Mouse (Mus musculus) heart, adult 2 months (tissue): ENCODE results near the gene Olfr520. TPM values are rescaled to one million over a fixed set of nuclear protein-coding genes. Genes with fewer than 3 reads are reported as not detected.

Experiments used
- DNase-seq, 2 experiments: peaks; one replicate each; pipeline ENCODE4 v3.0.0; 2021
- H3K27ac ChIP-seq: fragments of 200-600 bp; 2 replicates; pipeline ENCODE4 v1.8.1; 2022
- H3K27me3 ChIP-seq: fragments of 200-500 bp; 2 replicates; pipeline ENCODE4 v1.6.1; 2012; ENCODE audit warnings: mild to moderate bottlenecking, low read length, inconsistent platforms, mixed read lengths; ENCODE audit not compliant: control insufficient read depth, insufficient read depth
- H3K36me3 ChIP-seq: fragments of 200-500 bp; 2 replicates; pipeline ENCODE4 v1.6.1; 2012; ENCODE audit warnings: low read length, inconsistent platforms; ENCODE audit not compliant: control insufficient read depth, insufficient read depth
- H3K4me1 ChIP-seq: fragments of 200-500 bp; 2 replicates; pipeline ENCODE4 v1.6.1; 2011; ENCODE audit warnings: low read length; ENCODE audit not compliant: control insufficient read depth, insufficient read depth
- H3K4me3 ChIP-seq: fragments of 200-600 bp; 2 replicates; pipeline ENCODE4 v1.8.1; 2022
- H3K79me2 ChIP-seq: fragments of 200-500 bp; replicated peaks from 2 replicates; pipeline ENCODE4 v1.6.1; 2012; ENCODE audit warnings: mild to moderate bottlenecking, inconsistent platforms, low read length, moderate library complexity, mixed read lengths; ENCODE audit not compliant: control insufficient read depth, insufficient read depth
- H3K9ac ChIP-seq: fragments of 200-500 bp; 2 replicates; pipeline ENCODE4 v1.6.1; 2012; ENCODE audit warnings: low read depth, mild to moderate bottlenecking, control low read depth, inconsistent platforms, low read length, mixed read lengths
- CTCF ChIP-seq: fragments of 200-600 bp; IDR thresholded peaks from 2 replicates; pipeline ENCODE4 v1.8.1; 2022; ENCODE audit warnings: antibody characterized with exemption, mild to moderate bottlenecking, moderate library complexity
- EP300 ChIP-seq: fragments of 200-500 bp; IDR thresholded peaks from 2 replicates; pipeline ENCODE4 v1.6.1; 2011; ENCODE audit warnings: low read depth, low read length, control low read depth; ENCODE audit not compliant: insufficient read depth
- POLR2A ChIP-seq: fragments of 200-500 bp; IDR thresholded peaks from 2 replicates; pipeline ENCODE4 v1.6.1; 2011; ENCODE audit warnings: mild to moderate bottlenecking, low read depth, low read length, control low read depth; ENCODE audit not compliant: insufficient read depth
- WGBS: fragments of 180-500 bp; shearing (Covaris S2); methylation state at CpG from one replicate; pipeline ENCODE4 v1.1.7; 2018; 5-methylcytosine and 5-hydroxymethylcytosine counted together
- intact Hi-C: fragments of 180-260 bp; cut with DNase I; formaldehyde crosslinking; loops from one replicate; pipeline ENCODE4 v1.15.1; 2025
- polyA plus RNA-seq: library from polyadenylated mRNA; depleted of rRNA; stranded (reverse); fragments of >200 nt; gene quantifications from 2 replicates; pipeline ENCODE4 v1.2.3, GENCODE M21; 2012
- total RNA-seq, 2 experiments: library from RNA; stranded (reverse); gene quantifications; 2 replicates each; pipeline ENCODE4 v1.2.3; 2021

Olfr520 gene
- total and polyA plus RNA-seq, 3 experiments = not detected

DNA sequence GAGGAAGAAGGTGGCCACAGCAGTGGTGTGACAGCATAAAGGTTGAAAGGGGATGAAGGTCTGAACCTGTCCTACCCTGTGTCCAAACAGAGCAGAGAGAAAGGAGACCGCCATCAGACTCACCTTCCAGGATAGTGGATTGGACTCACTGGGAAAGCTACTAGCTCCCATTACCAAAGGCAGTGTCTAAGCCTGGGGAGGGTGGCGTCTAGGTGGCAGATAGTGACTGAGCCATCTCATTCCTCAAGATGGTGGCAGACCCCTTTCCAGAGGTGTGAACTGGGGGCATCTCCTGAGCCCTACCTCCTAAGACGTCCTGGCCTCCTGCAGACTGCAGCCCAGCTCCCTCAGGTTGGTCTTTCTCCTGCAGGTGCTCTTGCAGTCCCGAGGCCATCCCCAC is 29.4 kb upstream of the Olfr520 start:
- peak overlapping the region; percentile 65 for H3K27ac ChIP-seq
- H3K4me3 ChIP-seq = no peak overlapping the region
- TF ChIP-seq POLR2A (no peak), CTCF (no peak), EP300 (no peak)
- H3K27me3 ChIP-seq = no peaks in the 10 kb centered on the region
- WGBS = 76% methylated on average over 4 of the region's 4 CpGs
- intact Hi-C loops = no loop called here
- H3K79me2 ChIP-seq = no peaks in the 10 kb centered on the region
- H3K36me3 ChIP-seq = peaks cover 7% of the 10 kb centered on the region
- H3K4me1 ChIP-seq = peaks cover 34% of the 10 kb centered on the region
- no peak overlapping the region for H3K9ac ChIP-seq
- peak in 1 of 2 experiments; percentile 15 for DNase-seq

DNA sequence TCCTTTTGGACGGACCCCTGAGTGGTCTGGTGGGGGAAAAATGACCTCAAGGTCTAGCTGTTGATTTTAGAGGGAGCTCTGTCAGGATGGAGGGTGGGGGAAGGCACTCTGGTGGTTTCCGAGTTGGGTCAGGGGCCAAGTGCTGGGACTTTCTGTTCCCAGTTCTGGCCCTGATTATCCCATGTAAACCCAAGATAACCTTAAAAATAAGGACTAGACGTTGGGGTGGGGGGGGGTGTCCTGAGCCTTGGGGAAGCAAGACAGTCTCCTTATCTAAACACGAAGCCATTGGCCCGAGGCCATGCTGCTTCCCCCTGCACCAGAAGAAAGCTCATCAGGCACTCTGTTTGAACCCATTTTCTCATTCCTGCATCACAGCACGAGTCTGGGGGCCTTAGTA is 27.9 kb upstream of the Olfr520 start:
- DNase-seq = peak; percentile 39 to 45
- peaks cover 31% of the 10 kb centered on the region for H3K4me1 ChIP-seq
- intact Hi-C loops = no loop called here
- no peaks in the 10 kb centered on the region for H3K27me3 ChIP-seq
- TF ChIP-seq EP300 (no peak), CTCF (no peak), POLR2A (no peak)
- no peak overlapping the region for H3K4me3 ChIP-seq
- WGBS = 28% methylated on average over 6 of the region's 6 CpGs
- H3K36me3 ChIP-seq = peaks cover 5% of the 10 kb centered on the region
- peak overlapping the region; percentile 15; the same call in 1 of the 2 replicates for H3K27ac ChIP-seq
- H3K9ac ChIP-seq = peak overlapping the region; percentile 23; the same call in 1 of the 2 replicates
- no peaks in the 10 kb centered on the region for H3K79me2 ChIP-seq

DNA sequence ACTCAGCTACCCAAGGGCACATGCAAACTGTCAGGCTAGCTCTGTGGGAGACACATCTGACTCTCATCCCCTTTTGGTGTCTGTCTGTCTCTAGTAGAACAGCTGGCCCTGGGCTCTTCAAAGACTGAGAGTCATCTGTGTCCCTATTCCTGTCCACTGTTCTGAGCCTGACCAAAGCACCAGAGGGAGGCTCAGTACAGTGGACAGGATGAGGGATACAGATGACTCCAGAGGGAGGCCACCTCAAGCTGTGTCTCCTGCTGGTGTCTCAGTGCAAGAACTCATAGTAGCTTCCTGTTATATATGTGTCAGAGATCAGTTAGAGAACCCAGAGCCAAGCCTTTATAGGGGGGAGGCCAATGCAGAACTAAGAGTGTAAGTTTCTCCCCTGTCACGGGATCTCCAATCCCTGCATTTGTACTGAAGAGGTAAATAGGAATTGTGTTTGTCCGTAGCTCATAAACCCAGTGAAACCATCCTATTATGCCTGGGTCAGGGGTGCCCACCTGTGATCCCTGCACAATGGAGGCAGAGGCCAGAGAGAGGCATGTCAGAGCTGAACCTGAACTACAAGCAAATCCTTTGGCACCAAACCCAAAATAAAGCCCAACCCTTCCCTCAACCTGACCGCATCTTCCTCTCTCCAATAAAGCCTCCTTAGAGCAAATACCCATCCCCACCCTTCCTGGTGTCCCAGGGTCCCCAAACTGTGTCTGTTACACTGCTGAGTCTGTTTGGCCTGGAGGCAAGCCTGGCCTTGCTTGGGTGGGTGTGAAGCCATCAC is 25.1 kb upstream of the Olfr520 start:
- peaks cover 1% of the 10 kb centered on the region; the same call in 1 of the 2 replicates for H3K36me3 ChIP-seq
- intact Hi-C loops = no loop called here
- WGBS = 72% methylated on average over 3 of the region's 3 CpGs
- H3K9ac ChIP-seq = peak overlapping the region; percentile 65
- H3K4me3 ChIP-seq = peak overlapping the region; percentile 35
- no peak for TF ChIP-seq EP300
- no peak for TF ChIP-seq CTCF
- no peak for TF ChIP-seq POLR2A
- H3K79me2 ChIP-seq = no peaks in the 10 kb centered on the region
- no peaks in the 10 kb centered on the region for H3K27me3 ChIP-seq
- peaks cover 34% of the 10 kb centered on the region for H3K4me1 ChIP-seq
- peak overlapping the region; percentile 92 for H3K27ac ChIP-seq
- peak; percentile 30 to 40 for DNase-seq

DNA sequence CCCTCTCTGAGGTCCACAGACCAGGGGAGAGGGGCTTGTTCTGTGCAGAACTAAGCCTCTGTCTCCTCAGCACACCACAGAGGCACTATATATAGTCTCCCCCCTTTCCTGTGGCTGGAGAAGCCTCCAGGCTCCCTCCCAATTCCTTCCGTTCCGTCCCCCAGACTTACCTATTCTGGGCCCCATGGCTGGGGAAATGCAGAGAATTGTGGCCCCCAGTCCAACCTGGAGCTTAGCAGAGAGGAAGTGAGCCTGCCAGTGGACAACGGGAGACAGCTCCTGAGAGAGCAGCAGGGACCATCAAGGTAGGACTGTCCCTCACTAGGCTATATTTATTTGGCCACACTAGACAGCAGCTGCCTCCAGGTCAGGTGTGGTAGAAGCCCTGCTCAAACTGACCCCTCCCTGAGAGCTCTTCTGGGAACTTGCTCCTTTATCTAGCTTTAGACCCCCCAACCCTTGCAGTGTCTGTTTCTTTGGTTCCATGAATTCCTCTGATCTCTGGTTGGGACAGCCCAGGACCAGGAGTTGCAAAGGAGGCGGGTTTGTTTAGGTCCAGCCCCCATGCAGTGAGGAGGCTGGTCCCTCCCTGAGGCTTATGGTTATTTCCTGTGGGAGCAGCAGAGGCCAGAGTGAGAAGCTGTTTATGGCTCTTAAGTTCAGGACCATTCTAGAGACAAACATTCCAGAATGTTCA is 23.6 kb upstream of the Olfr520 start:
- H3K79me2 ChIP-seq = no peaks in the 10 kb centered on the region
- H3K27ac ChIP-seq = peak overlapping the region; percentile 92
- no peaks in the 10 kb centered on the region for H3K27me3 ChIP-seq
- H3K4me3 ChIP-seq = peak overlapping the region; percentile 36
- peak; percentile 72 to 80 for DNase-seq
- H3K9ac ChIP-seq = peak overlapping the region; percentile 58
- 37% methylated on average over 4 of the region's 4 CpGs for WGBS
- H3K4me1 ChIP-seq = peaks cover 30% of the 10 kb centered on the region
- intact Hi-C loops = no loop called here
- H3K36me3 ChIP-seq = no peaks in the 10 kb centered on the region
- peak; percentile 72 for TF ChIP-seq POLR2A
- TF ChIP-seq CTCF = no peak
- TF ChIP-seq EP300 = 0 out of 2 replicates have a peak, but pooled peaks have one; percentile 11

DNA sequence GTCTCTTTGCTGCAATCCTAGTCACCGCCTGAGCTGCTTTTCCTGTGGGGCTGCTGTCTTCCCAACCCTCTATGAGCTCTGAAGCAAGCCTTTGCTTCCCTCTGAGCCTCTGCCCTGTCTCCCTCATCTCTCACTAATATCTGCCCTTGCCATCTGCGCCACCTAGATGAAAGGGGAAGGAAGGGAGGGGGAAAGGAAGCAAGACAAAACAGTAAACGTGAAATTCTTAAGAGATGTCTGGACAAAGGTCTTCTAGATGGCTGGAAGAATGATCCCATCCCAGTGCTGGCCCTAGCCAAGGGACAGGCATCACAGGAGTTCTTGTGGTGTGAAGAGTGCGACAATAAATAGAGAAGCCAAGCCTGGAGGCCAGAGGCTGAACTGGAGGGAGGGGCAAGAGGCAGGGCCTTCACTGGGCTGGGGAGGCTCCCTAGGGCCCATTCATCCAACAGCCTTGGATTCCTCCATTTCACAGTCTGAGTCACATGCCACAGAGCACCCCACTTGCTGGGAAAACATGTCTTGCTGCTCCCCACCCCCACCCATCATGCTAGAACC is 23.0 kb upstream of the Olfr520 start:
- DNase-seq = peak; percentile 75 to 80
- H3K4me3 ChIP-seq = no peak overlapping the region; the same call in 1 of the 2 replicates

More for the DNA sequence above, 23.0 kb upstream of the Olfr520 start:
- WGBS = 36% methylated on average over 4 of the region's 4 CpGs
- Histone ChIP-seq H3K79me2 (no peaks in the 10 kb centered on the region), H3K4me1 (peaks cover 26% of the 10 kb centered on the region), H3K36me3 (no peaks in the 10 kb centered on the region), H3K27ac (peak overlapping the region; percentile 92), H3K9ac (peak overlapping the region; percentile 31), H3K27me3 (no peaks in the 10 kb centered on the region)
- TF ChIP-seq EP300 (no peak), POLR2A (peak; percentile 39), CTCF (peak; percentile 38)
- intact Hi-C loops = no loop called here
